Mouse (Mus musculus) spleen, postnatal 4 days (tissue): ENCODE data around the gene Atxn2l.
A peak's percentile ranks its signal among the peaks of the same experiment; 100 is the strongest.
"Not testable (repeated sequence)": the region's sequence is repeated elsewhere in the genome, so short reads cannot be mapped to it uniquely, and the experiment has no call there.

Experiments used
- DNase-seq, 2 experiments: peaks; one replicate each; pipeline ENCODE4 v3.0.0; 2022; ENCODE audit warnings: low spot score in 2 of 2

Atxn2l gene

GRCm38 (mm10) chr7:126491005-126491404, 12.2 kb downstream of the Atxn2l start:
- no peak for DNase-seq

- not testable (repeated sequence) for DNase-seq
Observed at GRCm38 (mm10) chr7:126487617-126488385, 15.4 kb downstream of the Atxn2l start.

- DNase-seq = peak; percentile 91 to 93
Observed at GRCm38 (mm10) chr7:126487052-126487483, 16.2 kb downstream of the Atxn2l start, which contains the start of gene Tufm. Gene Tufm (plus strand): TSS chr7:126487361.

GRCm38 (mm10) chr7:126482392-126482871, 20.8 kb downstream of the Atxn2l start:
- peak; percentile 72 to 74 for DNase-seq

GRCm38 (mm10) chr7:126481699-126482098, 21.5 kb downstream of the Atxn2l start:
- DNase-seq = no peak

GRCm38 (mm10) chr7:126474993-126475581, 28.1 kb downstream of the Atxn2l start, which contains the start of gene Sh2b1:
Gene Sh2b1 (minus strand): TSS chr7:126475424.
- peak; percentile 86 to 93 for DNase-seq

GRCm38 (mm10) chr7:126474486-126474955, 28.7 kb downstream of the Atxn2l start:
- DNase-seq = peak in 1 of 2 experiments; percentile 79

GRCm38 (mm10) chr7:126473470-126474086, 29.7 kb downstream of the Atxn2l start:
- peak in 1 of 2 experiments; percentile 58 for DNase-seq

- DNase-seq = peak in 1 of 2 experiments; percentile 69
Observed at GRCm38 (mm10) chr7:126472713-126473112, 30.5 kb downstream of the Atxn2l start.

- DNase-seq = peak; percentile 50 to 78
Observed at GRCm38 (mm10) chr7:126472306-126472705, 30.9 kb downstream of the Atxn2l start.

- DNase-seq = no peak
Observed at GRCm38 (mm10) chr7:126471853-126472252, 31.4 kb downstream of the Atxn2l start.

- no peak for DNase-seq
Observed at GRCm38 (mm10) chr7:126471361-126471760, 31.9 kb downstream of the Atxn2l start.

GRCm38 (mm10) chr7:126470077-126470476, 33.2 kb downstream of the Atxn2l start:
- DNase-seq = peak in 1 of 2 experiments; percentile 60

GRCm38 (mm10) chr7:126467834-126468627, 35.2 kb downstream of the Atxn2l start:
- DNase-seq = peak in 1 of 2 experiments; percentile 61

GRCm38 (mm10) chr7:126467271-126467670, 36.0 kb downstream of the Atxn2l start:
- peak; percentile 74 to 89 for DNase-seq

GRCm38 (mm10) chr7:126466707-126467106, 36.5 kb downstream of the Atxn2l start:
- no peak for DNase-seq

- DNase-seq = no peak
Observed at GRCm38 (mm10) chr7:126466116-126466515, 37.1 kb downstream of the Atxn2l start.

- peak in 1 of 2 experiments; percentile 57 for DNase-seq
Observed at GRCm38 (mm10) chr7:126465246-126466030, 37.8 kb downstream of the Atxn2l start.

GRCm38 (mm10) chr7:126464836-126465235, 38.4 kb downstream of the Atxn2l start:
- DNase-seq = peak in 1 of 2 experiments; percentile 59

GRCm38 (mm10) chr7:126464121-126464520, 39.1 kb downstream of the Atxn2l start:
- DNase-seq = peak; percentile 49 to 74
